Mouse (Mus musculus) right cerebral cortex, postnatal 10 days (tissue): Measurements from ENCODE around the gene Fam219b.

Source experiments
- DNase-seq, 2 experiments: peaks; one replicate each; pipeline ENCODE4 v3.0.0; 2021; ENCODE audit warnings: low spot score in 2 of 2

Gene Fam219b

DNA sequence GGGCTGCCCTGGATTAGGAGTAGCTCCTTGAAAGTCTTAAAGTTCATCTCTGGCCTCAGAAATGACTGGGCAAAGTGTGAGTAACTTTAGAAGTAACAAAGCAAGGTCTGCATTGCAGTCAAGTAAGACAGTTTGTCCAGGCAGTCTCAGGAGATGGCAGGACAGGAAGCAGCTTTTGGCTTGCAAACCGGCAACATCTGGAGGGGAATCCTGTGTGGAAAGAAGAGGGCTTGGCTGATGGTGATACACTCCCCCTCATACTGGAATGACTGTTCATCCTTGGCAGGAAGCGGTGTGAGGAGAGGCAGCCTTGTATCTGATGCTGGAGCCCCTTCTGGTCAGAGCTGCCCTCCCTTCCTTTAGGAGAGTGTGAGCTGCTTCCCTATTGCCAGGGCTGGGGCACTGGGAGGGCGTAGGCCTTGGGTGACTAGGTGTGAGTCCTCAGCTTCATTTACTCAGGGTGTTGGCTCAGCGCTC lies 25.6 kb downstream of the Fam219b start:
- no peak for DNase-seq

DNA sequence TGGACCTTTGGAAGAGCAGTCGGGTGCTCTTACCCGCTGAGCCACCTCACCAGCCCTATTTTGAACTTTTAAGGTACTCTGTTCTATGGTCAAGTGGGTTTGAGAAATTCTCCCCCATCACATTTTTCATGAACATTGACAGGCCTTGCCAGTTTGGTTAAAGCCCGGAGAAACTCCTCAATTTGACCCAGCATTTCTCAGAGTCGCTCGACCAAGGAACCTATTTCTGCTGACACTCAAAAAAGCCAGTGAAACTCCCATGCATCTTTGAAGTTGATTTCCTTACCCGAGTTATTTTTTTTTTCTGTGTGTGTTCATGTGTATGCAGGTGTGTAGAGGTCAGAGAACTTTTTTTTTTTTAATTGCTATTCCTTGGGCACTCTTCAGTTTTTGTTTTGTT lies 27.3 kb downstream of the Fam219b start:
- no peak for DNase-seq

DNA sequence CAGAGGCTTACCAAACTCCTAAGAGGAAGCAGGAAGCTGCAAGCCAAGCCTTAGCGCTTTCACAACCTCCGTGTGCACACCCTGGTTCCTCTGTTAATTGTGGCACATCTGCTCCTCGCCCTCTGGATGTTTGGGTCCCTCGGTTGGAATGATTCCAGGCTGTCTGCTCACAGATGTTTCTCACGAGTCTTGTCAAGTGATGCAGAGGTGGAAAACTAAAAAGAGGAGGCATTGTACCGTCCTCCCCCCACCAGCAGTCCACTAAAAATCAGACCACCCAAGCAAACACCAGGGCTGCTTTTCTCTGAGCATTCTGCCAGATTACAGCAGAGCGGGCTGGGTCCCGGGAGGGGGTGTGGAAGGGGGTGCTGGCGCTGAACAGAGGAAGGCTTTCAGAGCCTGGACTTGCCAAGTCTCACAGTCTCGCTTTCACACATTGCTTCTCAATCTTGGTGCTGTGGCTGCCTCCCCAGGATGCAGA lies 28.5 kb downstream of the Fam219b start:
- peak; percentile 87 to 90 for DNase-seq

DNA sequence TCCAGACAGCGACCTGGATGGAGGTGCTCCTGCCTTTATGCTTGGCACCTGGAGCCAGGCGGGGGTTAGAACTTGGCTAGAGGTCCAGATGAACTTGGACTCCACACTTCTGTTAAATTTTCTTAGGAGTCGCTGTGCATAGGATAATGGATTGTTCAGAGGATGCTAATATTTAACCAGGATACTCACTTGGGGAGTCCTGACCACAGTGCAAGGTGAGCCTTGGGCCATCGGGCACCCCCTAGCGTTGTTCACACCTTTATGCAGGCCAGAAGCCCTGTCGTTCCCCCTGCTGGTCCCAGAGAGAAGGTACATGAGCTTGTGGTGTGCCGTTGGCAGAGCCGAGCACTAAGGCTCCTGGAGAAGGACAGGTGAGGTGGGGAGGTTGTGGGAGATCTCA lies 29.5 kb downstream of the Fam219b start:
- DNase-seq: no peak

DNA sequence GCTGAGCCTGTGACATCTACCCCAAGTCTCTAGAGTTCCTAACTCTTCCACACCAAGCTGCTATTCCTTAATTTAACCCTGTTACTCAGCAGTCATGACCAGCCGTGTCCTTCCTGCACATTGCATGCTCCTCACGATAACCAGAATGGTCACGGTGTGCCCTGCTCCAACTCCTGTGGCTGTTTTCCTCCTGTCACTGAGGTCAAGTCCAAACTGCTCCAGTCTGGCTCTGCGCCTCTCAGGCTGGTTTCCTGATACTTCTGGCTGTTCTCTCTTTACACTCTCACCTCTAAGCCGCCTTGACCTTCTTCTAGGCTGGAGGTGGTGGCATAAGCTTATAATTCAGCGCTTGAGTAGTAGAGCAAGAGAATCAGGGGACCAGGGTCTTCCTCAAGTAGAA lies 31.2 kb downstream of the Fam219b start:
- DNase-seq: no peak

DNA sequence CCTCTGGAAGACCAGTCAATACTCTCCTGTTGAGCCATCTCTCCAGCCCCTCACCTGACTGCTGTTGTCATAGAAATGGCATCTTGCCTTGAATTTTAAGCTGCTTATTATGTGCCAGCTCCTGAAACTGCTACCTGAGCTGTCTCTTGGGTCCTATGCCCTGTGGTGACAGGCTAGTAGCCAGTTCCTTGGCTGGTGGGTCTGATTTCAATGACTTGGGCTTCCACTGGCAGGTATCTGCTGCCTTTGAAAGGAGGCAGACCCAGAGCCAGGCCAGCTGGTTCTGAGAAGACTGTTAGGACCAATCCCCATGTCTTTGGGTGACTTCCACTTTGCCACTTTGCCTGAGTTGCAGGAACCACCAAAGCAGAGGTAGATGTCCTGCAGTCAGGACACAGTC lies 37.1 kb downstream of the Fam219b start:
- DNase-seq: no peak

DNA sequence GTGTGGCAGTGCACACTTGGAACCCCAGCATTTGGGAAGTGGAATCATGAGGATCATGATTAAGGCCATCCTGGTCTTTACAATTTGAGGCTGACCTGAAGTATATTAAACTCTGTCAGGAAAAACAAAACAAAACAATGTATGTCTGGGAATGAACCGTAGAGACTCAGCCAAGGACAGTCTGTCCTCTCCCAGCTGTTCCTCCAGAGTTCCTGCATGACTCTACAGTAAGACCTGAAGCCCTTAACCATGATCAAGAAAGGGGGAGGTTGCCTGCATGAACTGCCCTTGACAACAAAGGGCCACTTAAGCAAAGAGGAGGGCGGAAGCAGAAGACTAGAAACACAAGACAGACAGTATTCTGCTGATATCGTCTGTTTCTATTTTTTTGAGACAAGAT lies 38.2 kb downstream of the Fam219b start:
- DNase-seq: no peak

DNA sequence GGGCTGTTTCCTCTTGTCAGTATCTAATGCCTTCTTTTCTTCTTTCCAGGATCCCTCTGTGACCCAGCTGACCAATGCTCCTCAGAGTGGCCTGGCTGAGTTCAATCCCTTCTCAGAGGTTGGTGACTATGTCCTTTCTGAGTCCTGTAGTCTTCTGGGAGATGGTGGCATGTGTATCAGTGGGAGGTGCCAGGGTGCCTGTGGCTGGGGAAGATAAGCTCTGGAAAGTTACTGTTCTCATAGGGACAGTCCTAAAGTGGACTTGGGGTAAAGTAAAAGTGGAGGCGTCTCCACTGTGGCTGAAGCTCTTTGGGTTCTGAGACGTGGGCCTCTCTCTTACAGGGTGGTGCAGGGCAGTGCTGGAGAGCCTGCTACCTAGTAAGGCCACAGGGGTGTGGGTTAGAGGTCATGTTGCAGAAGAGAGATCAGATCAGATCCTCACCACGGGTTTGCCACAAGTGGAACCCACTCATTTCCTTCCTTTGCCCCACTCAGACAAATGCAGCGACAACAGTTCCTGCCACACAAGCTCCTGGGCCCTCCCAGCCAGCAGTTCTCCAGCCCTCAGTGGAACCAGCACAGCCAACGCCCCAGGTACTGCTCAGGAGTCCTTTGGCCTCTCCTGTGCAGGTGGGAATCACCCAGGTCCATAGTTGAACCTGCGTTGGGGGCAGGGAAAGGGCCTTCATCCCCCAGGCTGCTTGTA lies 40.0 kb downstream of the Fam219b start:
- DNase-seq: no peak

DNA sequence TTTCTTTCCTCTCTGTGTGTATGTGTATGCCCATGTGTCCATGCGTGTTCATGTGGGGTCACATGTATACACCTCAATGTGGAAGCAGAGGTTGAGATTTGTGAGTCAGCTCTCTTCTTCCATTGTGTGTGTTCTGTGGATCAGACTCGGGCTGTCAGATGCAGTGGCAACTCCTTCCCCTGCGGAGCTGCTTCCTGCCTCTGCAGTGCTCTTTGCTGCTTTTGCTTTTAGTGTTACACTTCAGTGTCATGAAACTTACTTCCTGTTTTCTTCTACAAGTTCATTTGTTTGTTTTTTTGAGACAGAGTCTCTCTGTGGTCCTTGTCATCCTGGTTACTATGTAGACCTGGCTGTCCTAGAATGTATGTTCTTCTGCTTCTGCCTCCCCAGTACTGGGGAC lies 47.7 kb downstream of the Fam219b start:
- DNase-seq: no peak

DNA sequence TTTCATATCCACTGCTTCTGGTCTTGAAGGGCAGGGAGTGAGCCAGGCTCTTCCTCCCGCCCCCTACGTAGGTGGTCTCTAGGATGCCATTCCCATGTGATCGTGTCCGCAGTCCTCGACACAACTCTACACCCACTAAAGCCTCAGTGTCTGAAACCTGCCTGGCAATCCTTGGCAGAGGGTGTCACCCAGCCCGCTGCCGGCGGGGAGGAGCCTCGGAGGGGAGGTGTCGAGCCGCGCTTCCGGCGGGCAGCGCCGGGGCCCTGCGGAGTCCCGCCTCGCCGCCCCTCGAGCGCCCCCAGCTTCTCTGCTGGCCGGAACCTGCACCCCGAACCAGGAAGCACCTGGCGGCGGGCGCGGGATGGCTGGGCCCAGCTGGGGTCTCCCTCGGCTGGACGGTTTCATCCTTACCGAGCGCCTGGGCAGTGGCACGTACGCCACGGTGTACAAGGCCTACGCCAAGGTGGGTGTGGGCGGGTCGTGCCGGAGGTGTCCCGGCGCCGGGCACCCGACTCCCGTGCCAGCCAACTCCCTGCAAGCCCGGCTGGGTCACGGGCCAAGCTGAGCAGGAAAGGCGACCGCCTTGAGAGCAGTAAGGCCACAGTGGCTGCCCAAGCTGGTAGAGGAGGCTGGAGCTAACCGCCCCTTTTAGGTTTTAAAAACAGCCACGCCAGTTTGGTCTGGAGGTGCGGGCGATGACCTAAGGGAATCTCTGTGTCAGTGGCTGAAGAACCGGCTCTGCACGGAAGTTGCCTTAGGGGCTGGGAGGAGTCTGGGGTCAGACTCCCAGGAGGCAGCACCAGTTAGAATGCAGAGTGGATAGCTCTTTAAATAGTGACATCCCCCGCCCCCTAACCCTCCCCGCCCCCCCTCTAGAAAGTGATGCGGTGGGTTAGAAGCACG lies 52.1 kb downstream of the Fam219b start, which contains the start of gene Ulk3:
Gene Ulk3 (plus strand): TSS at position 229 of the 903 bp plus-strand sequence.
- DNase-seq: peak; percentile 84

DNA sequence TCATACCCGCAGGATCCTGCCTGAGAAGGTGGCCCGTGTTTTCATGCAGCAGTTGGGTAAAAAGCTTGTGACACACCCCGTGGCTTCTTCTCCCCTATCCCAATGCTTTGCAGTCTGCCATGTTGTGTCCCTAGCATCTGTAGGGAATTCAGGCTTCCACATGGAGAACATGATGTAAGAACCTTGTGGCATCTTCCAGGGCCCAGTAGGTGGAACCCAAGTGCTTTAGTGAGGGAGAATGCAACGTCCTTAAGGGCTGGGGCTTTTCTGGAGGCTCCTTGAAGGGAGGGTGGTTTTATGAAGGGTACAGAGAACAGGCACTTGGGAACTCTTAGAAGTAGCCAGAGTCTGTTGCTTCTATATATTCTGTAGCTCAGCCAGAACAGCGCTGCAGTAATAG lies 53.4 kb downstream of the Fam219b start:
- no peak for DNase-seq
